Mouse (Mus musculus): ENCODE data around the gene Plcd3. TPM values are rescaled to one million over a fixed set of nuclear protein-coding genes. Genes with fewer than 3 reads are reported as not detected.

The Plcd3 gene
- 10 to 100 TPM in 1 of 2 experiments, 1 to 10 TPM in 1; 9.3 to 10.2 TPM for total RNA-seq (2021)
- long read RNA-seq, experiment 1, partial matches to known transcripts: 2 of 2 reads
- long read RNA-seq, experiment 1, other reads (novel, unspliced or antisense): 0 of 2 reads
- long read RNA-seq, experiment 2, partial matches to known transcripts: 4 of 6 reads
- long read RNA-seq, experiment 2, other reads (novel, unspliced or antisense): 1 of 6 reads

- Histone ChIP-seq H3K27ac (peak within 1 kb of the TSS; percentile 91), H3K4me3 (peak within 1 kb of the TSS; percentile 85)
- peak; percentile 59 to 67 for DNase-seq (ENCODE audit: low spot score in 2 of 2)
- no peak for TF ChIP-seq CTCF (conservative IDR thresholded peaks at IDR 0.05)
Observed at GRCm38 (mm10) chr11:103101481-103101865, at the start of gene Plcd3, which contains the start of gene Acbd4. TSS of gene Plcd3 (minus strand) at chr11:103101658. TSS of gene Acbd4 (plus strand) at chr11:103101682.

- no peak overlapping the region for H3K27ac ChIP-seq
- H3K4me3 ChIP-seq: no peak overlapping the region
- TF ChIP-seq CTCF (conservative IDR thresholded peaks at IDR 0.05): no peak
- no peak for DNase-seq (ENCODE audit: low spot score in 2 of 2)
Observed at GRCm38 (mm10) chr11:103149771-103150170, 48.3 kb upstream of the Plcd3 start.

- TF ChIP-seq CTCF (conservative IDR thresholded peaks at IDR 0.05): no peak
- H3K4me3 ChIP-seq: no peak overlapping the region
- DNase-seq (ENCODE audit: low spot score in 2 of 2): no peak
- no peak overlapping the region for H3K27ac ChIP-seq
Observed at GRCm38 (mm10) chr11:103147766-103148165, 46.3 kb upstream of the Plcd3 start.

GRCm38 (mm10) chr11:103146386-103146785 lies 44.9 kb upstream of the Plcd3 start:
- TF ChIP-seq CTCF (conservative IDR thresholded peaks at IDR 0.05): peak; percentile 23
- no peak overlapping the region for H3K4me3 ChIP-seq
- H3K27ac ChIP-seq: no peak overlapping the region
- no peak for DNase-seq (ENCODE audit: low spot score in 2 of 2)

- TF ChIP-seq CTCF (conservative IDR thresholded peaks at IDR 0.05): no peak
- Histone ChIP-seq H3K27ac (no peak overlapping the region), H3K4me3 (no peak overlapping the region)
- DNase-seq (ENCODE audit: low spot score in 2 of 2): no peak
Observed at GRCm38 (mm10) chr11:103144309-103145285, 43.1 kb upstream of the Plcd3 start.

- TF ChIP-seq CTCF (conservative IDR thresholded peaks at IDR 0.05): 0 out of 2 replicates have a peak, but pooled peaks have one; percentile 20
Observed at GRCm38 (mm10) chr11:103142441-103143182, 41.2 kb upstream of the Plcd3 start.

GRCm38 (mm10) chr11:103141944-103142255 lies 40.4 kb upstream of the Plcd3 start:
- Histone ChIP-seq H3K4me3 (no peak overlapping the region), H3K27ac (peak overlapping the region; percentile 96)
- no peak for TF ChIP-seq CTCF (conservative IDR thresholded peaks at IDR 0.05)
- DNase-seq (ENCODE audit: low spot score in 2 of 2): no peak

More at GRCm38 (mm10) chr11:103142441-103143182, 41.2 kb upstream of the Plcd3 start:
- H3K4me3 ChIP-seq: peak overlapping the region; percentile 58
- peak; percentile 88 to 93 for DNase-seq (ENCODE audit: low spot score in 2 of 2)
- H3K27ac ChIP-seq: peak overlapping the region; percentile 96

- DNase-seq (ENCODE audit: low spot score in 2 of 2): no peak
- peak overlapping the region; percentile 96 for H3K27ac ChIP-seq
- TF ChIP-seq CTCF (conservative IDR thresholded peaks at IDR 0.05): no peak
- no peak overlapping the region for H3K4me3 ChIP-seq
Observed at GRCm38 (mm10) chr11:103141101-103141943, 39.9 kb upstream of the Plcd3 start.

GRCm38 (mm10) chr11:103140763-103141100 lies 39.3 kb upstream of the Plcd3 start:
- no peak for TF ChIP-seq CTCF (conservative IDR thresholded peaks at IDR 0.05)
- H3K27ac ChIP-seq: peak overlapping the region; percentile 68
- no peak for DNase-seq (ENCODE audit: low spot score in 2 of 2)
- no peak overlapping the region for H3K4me3 ChIP-seq

GRCm38 (mm10) chr11:103139951-103140762 lies 38.7 kb upstream of the Plcd3 start:
- no peak for TF ChIP-seq CTCF (conservative IDR thresholded peaks at IDR 0.05)
- no peak overlapping the region for H3K4me3 ChIP-seq
- peak overlapping the region; percentile 68 for H3K27ac ChIP-seq
- DNase-seq (ENCODE audit: low spot score in 2 of 2): no peak

GRCm38 (mm10) chr11:103136039-103136577 lies 34.6 kb upstream of the Plcd3 start:
- DNase-seq (ENCODE audit: low spot score in 2 of 2): no peak
- H3K4me3 ChIP-seq: no peak overlapping the region
- TF ChIP-seq CTCF (conservative IDR thresholded peaks at IDR 0.05): no peak
- H3K27ac ChIP-seq: peak overlapping the region; percentile 83
